Mouse (Mus musculus) heart, adult 2 months (tissue): ENCODE data around the gene Ushbp1.

ENCODE experiments used
- CTCF ChIP-seq: fragments of 200-600 bp; IDR thresholded peaks from 2 replicates; pipeline ENCODE4 v1.8.1; 2022; ENCODE audit warnings: antibody characterized with exemption, mild to moderate bottlenecking, moderate library complexity
- POLR2A ChIP-seq: fragments of 200-500 bp; IDR thresholded peaks from 2 replicates; pipeline ENCODE4 v1.6.1; 2011; ENCODE audit warnings: mild to moderate bottlenecking, low read depth, low read length, control low read depth; ENCODE audit not compliant: insufficient read depth

GRCm38 (mm10) chr8:71392391-71392790 is 3.2 kb downstream of the Ushbp1 start:
- TF ChIP-seq CTCF (no peak), POLR2A (no peak; the same call in 1 of the 2 replicates)
